Mouse (Mus musculus) intestine, postnatal 0 days (tissue): ENCODE data around the gene Sema3d. TPM values are rescaled to one million over a fixed set of nuclear protein-coding genes. Genes with fewer than 3 reads are reported as not detected.

ENCODE experiments used
- ATAC-seq: fragments of 200-750 bp; cut with Nextera tagmentation; 2 replicates; pipeline ENCODE4 v1.8.0; 2017; ENCODE audit warnings: mild to moderate bottlenecking, moderate TSS enrichment, moderate library complexity
- H3K27ac ChIP-seq: fragments of 300-500 bp; sonication (generic); 2 replicates; pipeline ENCODE4 v1.5.1; 2014; ENCODE audit warnings: mild to moderate bottlenecking, low read depth, low read length, moderate library complexity
- H3K27me3 ChIP-seq: fragments of 300-500 bp; sonication (generic); replicated peaks from 2 replicates; pipeline ENCODE4 v1.6.1; 2014; ENCODE audit warnings: low read length, mixed read lengths; ENCODE audit not compliant: control insufficient read depth, insufficient read depth
- H3K36me3 ChIP-seq: fragments of 300-500 bp; sonication (generic); 2 replicates; pipeline ENCODE4 v1.6.1; 2014; ENCODE audit warnings: mild to moderate bottlenecking, moderate library complexity; ENCODE audit not compliant: control insufficient read depth, insufficient read depth
- H3K4me1 ChIP-seq: fragments of 300-500 bp; sonication (generic); replicated peaks from 2 replicates; pipeline ENCODE4 v1.6.1; 2014; ENCODE audit warnings: antibody characterized with exemption, low read length, mixed read lengths; ENCODE audit not compliant: control insufficient read depth, insufficient read depth
- H3K4me2 ChIP-seq: fragments of 300-500 bp; sonication (generic); replicated peaks from 2 replicates; pipeline ENCODE4 v1.6.1; 2014; ENCODE audit warnings: low read depth, mild to moderate bottlenecking, moderate library complexity
- H3K4me3 ChIP-seq: fragments of 300-500 bp; sonication (generic); 2 replicates; pipeline ENCODE4 v1.5.1; 2014; ENCODE audit warnings: low read depth, low read length
- H3K9ac ChIP-seq: fragments of 300-500 bp; sonication (generic); 2 replicates; pipeline ENCODE4 v1.6.1; 2014; ENCODE audit warnings: mild to moderate bottlenecking, low read depth, low read length
- H3K9me3 ChIP-seq: fragments of 300-500 bp; sonication (generic); 2 replicates; pipeline ENCODE4 v1.6.1; 2016; ENCODE audit warnings: mixed run types; ENCODE audit not compliant: control insufficient read depth
- CTCF ChIP-seq: sonication (generic); IDR thresholded peaks from 2 replicates; pipeline ENCODE4 v1.5.1; 2016; ENCODE audit warnings: low read depth, mild to moderate bottlenecking, control low read depth, antibody characterized with exemption, moderate library complexity
- WGBS: fragments of 180-500 bp; shearing (Covaris S2); extraction: QIAGEN DNeasy Blood & Tissue Kit; methylation state at CpG from one replicate; pipeline ENCODE4 v1.1.7; 2014; 5-methylcytosine and 5-hydroxymethylcytosine counted together
- polyA plus RNA-seq: library from polyadenylated mRNA; unstranded; fragments of >200 nt; fragmentation: Nextera tagmentation; extraction: Ambion mirVana; gene quantifications from 2 replicates; pipeline ENCODE4 v1.2.1, GENCODE M21; 2015

Sema3d gene
- polyA plus RNA-seq, 1 experiment from 2014 or later, result 4.1 TPM

DNA sequence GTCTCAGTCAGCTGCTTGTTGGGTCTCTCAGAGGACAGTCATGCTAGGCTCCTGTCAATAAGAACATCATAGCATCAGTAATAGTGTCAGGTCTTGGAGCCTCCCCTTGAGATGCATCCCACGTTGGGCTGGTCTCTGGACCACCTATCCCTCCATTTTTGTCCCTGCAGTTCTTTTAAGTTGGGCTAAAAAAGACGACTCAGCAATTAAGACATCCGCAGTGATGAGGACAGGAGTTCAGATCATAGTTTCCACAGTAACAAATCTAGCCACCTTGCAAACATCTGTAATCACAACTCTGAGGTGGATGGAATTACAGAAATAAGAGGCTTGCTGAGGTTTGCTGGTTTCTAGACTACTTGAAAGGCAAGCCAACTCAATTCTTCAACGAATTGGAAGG lies 67.9 kb downstream of the Sema3d start:
- Histone ChIP-seq H3K9ac (no peak overlapping the region), H3K4me2 (no peak overlapping the region), H3K9me3 (no peaks in the 10 kb centered on the region), H3K36me3 (no peaks in the 10 kb centered on the region), H3K4me1 (no peaks in the 10 kb centered on the region), H3K27me3 (no peaks in the 10 kb centered on the region), H3K27ac (no peak overlapping the region), H3K4me3 (no peak overlapping the region)
- no peak for ATAC-seq
- WGBS, result 82% methylated on average over 4 of the region's 4 CpGs
- no peak for TF ChIP-seq CTCF

DNA sequence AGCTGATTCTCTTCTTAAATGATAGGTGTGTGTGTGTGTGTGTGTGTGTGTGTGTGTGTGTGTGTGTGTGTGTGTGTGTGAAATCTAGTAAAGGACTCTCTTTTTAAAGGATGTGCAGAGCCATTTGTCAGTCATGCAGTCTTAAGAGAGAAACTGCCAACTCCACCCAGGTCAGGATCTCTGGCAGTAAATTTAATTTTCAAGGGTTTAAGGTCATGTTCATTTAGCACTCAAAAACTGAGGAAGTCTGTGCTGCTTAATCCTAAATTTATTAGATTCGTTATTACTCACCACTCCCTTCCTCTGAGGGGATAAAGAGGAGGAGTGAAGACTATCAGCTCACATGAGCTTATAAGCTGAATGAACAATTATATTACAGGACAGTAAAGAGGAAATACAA lies 71.8 kb downstream of the Sema3d start:
- no peak for ATAC-seq
- TF ChIP-seq CTCF, result no peak
- Histone ChIP-seq H3K27ac (no peak overlapping the region), H3K36me3 (no peaks in the 10 kb centered on the region), H3K9ac (no peak overlapping the region), H3K4me2 (no peak overlapping the region), H3K27me3 (no peaks in the 10 kb centered on the region), H3K9me3 (no peaks in the 10 kb centered on the region), H3K4me1 (no peaks in the 10 kb centered on the region), H3K4me3 (no peak overlapping the region)
- 71% methylated on average over 1 of the region's 1 CpGs for WGBS

DNA sequence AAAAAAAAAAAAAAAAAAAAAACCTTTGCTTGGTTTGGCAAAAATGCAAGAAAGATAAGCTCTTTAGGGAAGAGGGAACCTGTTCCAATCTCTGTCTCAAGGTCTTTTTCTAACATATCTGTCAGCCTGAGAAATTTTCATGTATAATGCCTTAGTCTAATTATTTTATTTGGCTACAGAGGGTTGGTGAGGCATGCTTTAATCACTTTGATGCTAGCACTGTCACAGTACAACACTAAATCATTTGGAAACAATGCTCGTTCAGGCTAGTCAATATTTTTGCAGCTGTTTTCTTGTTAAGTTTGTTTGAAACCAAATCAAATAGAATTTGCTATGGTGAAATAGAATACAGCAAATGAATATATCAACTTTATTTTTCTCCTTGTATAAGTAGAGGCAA lies 74.3 kb downstream of the Sema3d start:
- Histone ChIP-seq H3K36me3 (no peaks in the 10 kb centered on the region), H3K4me3 (no peak overlapping the region), H3K27ac (no peak overlapping the region), H3K9ac (no peak overlapping the region), H3K4me1 (no peaks in the 10 kb centered on the region), H3K4me2 (no peak overlapping the region), H3K27me3 (no peaks in the 10 kb centered on the region), H3K9me3 (no peaks in the 10 kb centered on the region)
- no peak for TF ChIP-seq CTCF
- 67% methylated on average over 1 of the region's 1 CpGs for WGBS
- ATAC-seq, result no peak

DNA sequence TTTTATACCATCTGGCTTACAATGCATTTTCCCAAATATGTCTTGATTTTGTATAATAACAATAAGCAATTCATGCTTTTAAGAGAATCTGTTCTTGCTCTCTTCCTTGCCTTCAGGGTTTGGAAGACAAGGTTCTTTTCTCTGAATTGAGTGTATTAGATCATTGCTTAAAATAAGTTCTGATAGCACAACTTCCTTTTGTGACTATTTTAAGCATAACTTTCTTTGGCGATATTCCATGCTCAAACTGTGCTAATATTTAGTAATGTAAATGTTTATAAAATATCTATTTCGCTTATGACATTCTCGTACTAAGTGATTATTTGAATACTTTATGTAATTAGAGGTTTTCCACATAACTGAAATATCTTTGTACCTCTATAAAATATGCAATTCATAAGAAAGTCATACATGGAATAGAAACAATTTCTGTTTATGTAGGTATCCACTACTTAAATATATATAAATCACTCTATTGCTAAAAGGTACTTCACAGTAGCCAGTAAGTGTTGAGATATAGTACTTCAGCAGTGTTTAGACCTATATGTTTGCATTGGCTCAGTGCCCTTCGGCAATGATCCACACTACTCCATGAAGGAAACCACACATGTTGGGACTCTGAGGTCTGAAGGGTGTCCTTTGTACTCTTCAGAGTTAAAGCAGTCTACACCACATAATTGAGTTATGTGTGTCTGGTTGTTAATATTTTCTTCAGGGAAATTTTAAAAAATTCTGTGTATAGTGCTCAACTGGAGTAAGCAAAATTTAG lies 84.6 kb downstream of the Sema3d start:
- Histone ChIP-seq H3K4me2 (no peak overlapping the region), H3K9me3 (no peaks in the 10 kb centered on the region), H3K4me1 (no peaks in the 10 kb centered on the region), H3K27ac (no peak overlapping the region), H3K9ac (no peak overlapping the region), H3K4me3 (no peak overlapping the region), H3K27me3 (no peaks in the 10 kb centered on the region), H3K36me3 (no peaks in the 10 kb centered on the region)
- WGBS, result 54% methylated on average over 4 of the region's 4 CpGs
- ATAC-seq, result no peak
- no peak for TF ChIP-seq CTCF

DNA sequence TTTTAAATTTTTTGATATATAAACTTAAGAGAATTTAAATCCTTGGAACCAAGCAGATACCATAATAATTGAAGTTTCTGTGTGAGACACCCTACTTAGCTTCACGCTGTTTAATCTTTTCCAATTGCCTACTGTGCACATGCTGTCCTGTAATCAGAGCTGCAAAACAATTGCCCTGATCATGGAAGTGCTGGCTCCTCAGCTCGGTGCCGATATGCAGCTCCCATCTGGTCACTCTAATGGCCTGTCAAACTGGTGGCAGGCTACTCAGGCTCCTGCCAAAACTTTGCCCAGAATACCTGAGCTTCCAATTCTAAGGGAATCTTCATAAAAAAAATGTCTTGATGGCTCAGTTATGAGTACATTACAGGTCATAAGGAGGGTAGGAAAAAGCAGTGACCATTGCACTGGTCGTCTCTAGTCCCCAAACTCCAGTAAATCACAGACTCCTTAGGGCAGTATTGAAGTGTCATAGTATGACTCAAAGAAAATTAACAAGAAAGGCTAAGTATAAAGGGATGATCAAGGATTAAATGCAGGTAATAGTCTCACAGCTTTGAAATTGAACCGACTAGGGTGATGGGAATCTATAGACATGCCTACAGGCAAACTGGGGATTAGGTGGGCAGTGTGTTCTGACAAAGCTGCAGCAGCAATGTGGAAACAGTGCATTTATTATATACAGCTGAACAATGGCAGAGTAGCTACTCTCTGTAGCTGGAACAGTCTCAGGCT lies 91.9 kb downstream of the Sema3d start:
- Histone ChIP-seq H3K36me3 (no peaks in the 10 kb centered on the region), H3K4me3 (no peak overlapping the region), H3K4me1 (no peaks in the 10 kb centered on the region), H3K9me3 (no peaks in the 10 kb centered on the region), H3K4me2 (no peak overlapping the region), H3K9ac (no peak overlapping the region), H3K27ac (no peak overlapping the region), H3K27me3 (no peaks in the 10 kb centered on the region)
- 80% methylated on average over 5 of the region's 5 CpGs for WGBS
- no peak for TF ChIP-seq CTCF
- ATAC-seq, result no peak

DNA sequence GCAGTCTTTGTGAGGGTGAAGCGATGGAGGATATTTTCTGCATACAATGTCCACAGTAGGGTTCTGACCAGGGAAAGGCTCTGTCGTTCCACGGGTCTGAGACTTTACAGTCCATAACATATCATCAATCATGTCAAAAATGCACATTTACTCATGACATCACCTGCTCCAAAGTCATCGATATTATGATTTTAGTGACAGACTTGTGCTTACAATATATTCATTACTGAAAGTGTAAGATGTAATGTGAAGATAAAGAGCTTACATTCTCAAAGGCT lies 92.4 kb downstream of the Sema3d start:
- no peaks in the 10 kb centered on the region for H3K36me3 ChIP-seq
- H3K9ac ChIP-seq, result no peak overlapping the region
- H3K9me3 ChIP-seq, result no peaks in the 10 kb centered on the region
- no peaks in the 10 kb centered on the region for H3K4me1 ChIP-seq
- H3K4me2 ChIP-seq, result no peak overlapping the region
- WGBS, result 74% methylated on average over 4 of the region's 4 CpGs
- H3K4me3 ChIP-seq, result no peak overlapping the region
- no peak for ATAC-seq
- no peak overlapping the region for H3K27ac ChIP-seq
- TF ChIP-seq CTCF, result no peak
- H3K27me3 ChIP-seq, result no peaks in the 10 kb centered on the region
